Mouse (Mus musculus): ENCODE measurements around the gene Lrrc20. TPM values are rescaled to one million over a fixed set of nuclear protein-coding genes. Genes with fewer than 3 reads are reported as not detected.

The Lrrc20 gene
- 14.6 and 15.0 TPM in 2 replicates for polyA plus RNA-seq (2014; fragmentation: Nextera tagmentation; extraction: Ambion mirVana)

- H3K4me1 ChIP-seq (replicated peaks; ENCODE audit: control insufficient read depth, insufficient read depth, low read length) = peaks cover 6% of the 10 kb centered on the region; the same call in 1 of the 2 replicates
- ATAC-seq (replicated peaks; ENCODE audit: low FRiP score) (peak; percentile 98), DNase-seq (ENCODE audit: low spot score) (peak; percentile 97)
- no peaks in the 10 kb centered on the region for H3K27me3 ChIP-seq (ENCODE audit: control insufficient read depth, insufficient read depth, low read length)
- H3K9ac ChIP-seq (ENCODE audit: low read length) = peak within 1 kb of the TSS; percentile 76
- no peaks in the 10 kb centered on the region for H3K9me3 ChIP-seq (ENCODE audit: control insufficient read depth, low read length)
- H3K27ac ChIP-seq (ENCODE audit: low read depth, low read length) = peak within 1 kb of the TSS; percentile 42; the same call in 1 of the 2 replicates
- no peaks in the 10 kb centered on the region for H3K36me3 ChIP-seq (ENCODE audit: control insufficient read depth, insufficient read depth, low read length)
- H3K4me3 ChIP-seq (ENCODE audit: low read depth, low read length) = peak within 1 kb of the TSS; percentile 53
- under 1% methylated on average over 70 of the region's 70 CpGs for WGBS
- peak within 1 kb of the TSS; percentile 95 for H3K4me2 ChIP-seq (ENCODE audit: low read depth, low read length, severe bottlenecking)
These were observed at the start of gene Lrrc20 for GRCm38 (mm10) chr10:61475594-61476439. Gene Lrrc20 (plus strand): TSS chr10:61475801.

GRCm38 (mm10) chr10:61426251-61426757 lies 49.3 kb upstream of the Lrrc20 start:
- no peak for DNase-seq (ENCODE audit: low spot score)
- H3K27ac ChIP-seq (ENCODE audit: low read depth, low read length) = no peak overlapping the region
- peaks cover 6% of the 10 kb centered on the region; the same call in 1 of the 2 replicates for H3K36me3 ChIP-seq (ENCODE audit: control insufficient read depth, insufficient read depth, low read length)
- ATAC-seq (replicated peaks; ENCODE audit: low FRiP score) = no peak
- no peaks in the 10 kb centered on the region for H3K9me3 ChIP-seq (ENCODE audit: control insufficient read depth, low read length)
- H3K27me3 ChIP-seq (ENCODE audit: control insufficient read depth, insufficient read depth, low read length) = no peaks in the 10 kb centered on the region
- no peak overlapping the region for H3K4me3 ChIP-seq (ENCODE audit: low read depth, low read length)
- no peak overlapping the region for H3K9ac ChIP-seq (ENCODE audit: low read length)
- 67% methylated on average over 2 of the region's 2 CpGs for WGBS
- no peak overlapping the region for H3K4me2 ChIP-seq (ENCODE audit: low read depth, low read length, severe bottlenecking)
- H3K4me1 ChIP-seq (replicated peaks; ENCODE audit: control insufficient read depth, insufficient read depth, low read length) = no peaks in the 10 kb centered on the region; the same call in 1 of the 2 replicates

GRCm38 (mm10) chr10:61427951-61428350 lies 47.6 kb upstream of the Lrrc20 start:
- no peaks in the 10 kb centered on the region; the same call in 1 of the 2 replicates for H3K4me1 ChIP-seq (replicated peaks; ENCODE audit: control insufficient read depth, insufficient read depth, low read length)
- 93% methylated on average over 6 of the region's 6 CpGs for WGBS
- no peak overlapping the region for H3K27ac ChIP-seq (ENCODE audit: low read depth, low read length)
- no peak for DNase-seq (ENCODE audit: low spot score)
- no peaks in the 10 kb centered on the region for H3K9me3 ChIP-seq (ENCODE audit: control insufficient read depth, low read length)
- H3K9ac ChIP-seq (ENCODE audit: low read length) = no peak overlapping the region
- H3K27me3 ChIP-seq (ENCODE audit: control insufficient read depth, insufficient read depth, low read length) = no peaks in the 10 kb centered on the region
- peaks cover 11% of the 10 kb centered on the region; the same call in 1 of the 2 replicates for H3K36me3 ChIP-seq (ENCODE audit: control insufficient read depth, insufficient read depth, low read length)
- H3K4me2 ChIP-seq (ENCODE audit: low read depth, low read length, severe bottlenecking) = no peak overlapping the region
- ATAC-seq (replicated peaks; ENCODE audit: low FRiP score) = no peak
- H3K4me3 ChIP-seq (ENCODE audit: low read depth, low read length) = no peak overlapping the region

- H3K9ac ChIP-seq (ENCODE audit: low read length) = no peak overlapping the region
- H3K4me2 ChIP-seq (ENCODE audit: low read depth, low read length, severe bottlenecking) = no peak overlapping the region
- no peak for ATAC-seq (replicated peaks; ENCODE audit: low FRiP score)
- H3K36me3 ChIP-seq (ENCODE audit: control insufficient read depth, insufficient read depth, low read length) = peaks cover 15% of the 10 kb centered on the region
- WGBS = 77% methylated on average over 4 of the region's 4 CpGs
- no peaks in the 10 kb centered on the region; the same call in 1 of the 2 replicates for H3K4me1 ChIP-seq (replicated peaks; ENCODE audit: control insufficient read depth, insufficient read depth, low read length)
- no peak overlapping the region for H3K4me3 ChIP-seq (ENCODE audit: low read depth, low read length)
- H3K27ac ChIP-seq (ENCODE audit: low read depth, low read length) = no peak overlapping the region
- DNase-seq (ENCODE audit: low spot score) = no peak
- no peaks in the 10 kb centered on the region for H3K27me3 ChIP-seq (ENCODE audit: control insufficient read depth, insufficient read depth, low read length)
- H3K9me3 ChIP-seq (ENCODE audit: control insufficient read depth, low read length) = no peaks in the 10 kb centered on the region
These were observed 47.2 kb upstream of the Lrrc20 start for GRCm38 (mm10) chr10:61428416-61428815.

GRCm38 (mm10) chr10:61429043-61429442 lies 46.6 kb upstream of the Lrrc20 start:
- no peak overlapping the region for H3K4me3 ChIP-seq (ENCODE audit: low read depth, low read length)
- ATAC-seq (replicated peaks; ENCODE audit: low FRiP score) (no peak), DNase-seq (ENCODE audit: low spot score) (no peak)
- H3K4me1 ChIP-seq (replicated peaks; ENCODE audit: control insufficient read depth, insufficient read depth, low read length) = no peaks in the 10 kb centered on the region; the same call in 1 of the 2 replicates
- H3K36me3 ChIP-seq (ENCODE audit: control insufficient read depth, insufficient read depth, low read length) = peaks cover 17% of the 10 kb centered on the region
- 95% methylated on average over 5 of the region's 5 CpGs for WGBS
- H3K27me3 ChIP-seq (ENCODE audit: control insufficient read depth, insufficient read depth, low read length) = no peaks in the 10 kb centered on the region
- H3K9ac ChIP-seq (ENCODE audit: low read length) = no peak overlapping the region
- H3K27ac ChIP-seq (ENCODE audit: low read depth, low read length) = no peak overlapping the region
- no peaks in the 10 kb centered on the region for H3K9me3 ChIP-seq (ENCODE audit: control insufficient read depth, low read length)
- no peak overlapping the region for H3K4me2 ChIP-seq (ENCODE audit: low read depth, low read length, severe bottlenecking)

GRCm38 (mm10) chr10:61431375-61431774 lies 44.2 kb upstream of the Lrrc20 start:
- ATAC-seq (replicated peaks; ENCODE audit: low FRiP score) (no peak), DNase-seq (ENCODE audit: low spot score) (no peak)
- Histone ChIP-seq H3K36me3 (ENCODE audit: control insufficient read depth, insufficient read depth, low read length) (peaks cover 17% of the 10 kb centered on the region), H3K27ac (ENCODE audit: low read depth, low read length) (no peak overlapping the region), H3K4me3 (ENCODE audit: low read depth, low read length) (no peak overlapping the region), H3K9ac (ENCODE audit: low read length) (no peak overlapping the region), H3K27me3 (ENCODE audit: control insufficient read depth, insufficient read depth, low read length) (no peaks in the 10 kb centered on the region), H3K4me2 (ENCODE audit: low read depth, low read length, severe bottlenecking) (no peak overlapping the region), H3K4me1 (replicated peaks; ENCODE audit: control insufficient read depth, insufficient read depth, low read length) (no peaks in the 10 kb centered on the region), H3K9me3 (ENCODE audit: control insufficient read depth, low read length) (no peaks in the 10 kb centered on the region)
- WGBS = 95% methylated on average over 9 of the region's 9 CpGs

- H3K27ac ChIP-seq (ENCODE audit: low read depth, low read length) = no peak overlapping the region
- 89% methylated on average over 7 of the region's 7 CpGs for WGBS
- H3K9ac ChIP-seq (ENCODE audit: low read length) = no peak overlapping the region
- ATAC-seq (replicated peaks; ENCODE audit: low FRiP score) (no peak), DNase-seq (ENCODE audit: low spot score) (no peak)
- no peaks in the 10 kb centered on the region for H3K27me3 ChIP-seq (ENCODE audit: control insufficient read depth, insufficient read depth, low read length)
- no peaks in the 10 kb centered on the region for H3K9me3 ChIP-seq (ENCODE audit: control insufficient read depth, low read length)
- no peak overlapping the region for H3K4me3 ChIP-seq (ENCODE audit: low read depth, low read length)
- no peaks in the 10 kb centered on the region for H3K36me3 ChIP-seq (ENCODE audit: control insufficient read depth, insufficient read depth, low read length)
- no peaks in the 10 kb centered on the region for H3K4me1 ChIP-seq (replicated peaks; ENCODE audit: control insufficient read depth, insufficient read depth, low read length)
- H3K4me2 ChIP-seq (ENCODE audit: low read depth, low read length, severe bottlenecking) = no peak overlapping the region
These were observed 35.3 kb upstream of the Lrrc20 start for GRCm38 (mm10) chr10:61440202-61440800.

- Histone ChIP-seq H3K4me1 (replicated peaks; ENCODE audit: control insufficient read depth, insufficient read depth, low read length) (0 out of 2 replicates have a peak, but pooled peaks cover 3% of the 10 kb centered on the region), H3K27me3 (ENCODE audit: control insufficient read depth, insufficient read depth, low read length) (no peaks in the 10 kb centered on the region), H3K4me3 (ENCODE audit: low read depth, low read length) (no peak overlapping the region), H3K4me2 (ENCODE audit: low read depth, low read length, severe bottlenecking) (no peak overlapping the region), H3K27ac (ENCODE audit: low read depth, low read length) (no peak overlapping the region), H3K9me3 (ENCODE audit: control insufficient read depth, low read length) (no peaks in the 10 kb centered on the region), H3K9ac (ENCODE audit: low read length) (no peak overlapping the region), H3K36me3 (ENCODE audit: control insufficient read depth, insufficient read depth, low read length) (no peaks in the 10 kb centered on the region)
- WGBS = 80% methylated on average over 6 of the region's 6 CpGs
- ATAC-seq (replicated peaks; ENCODE audit: low FRiP score) = no peak
- DNase-seq (ENCODE audit: low spot score) = no peak
These were observed 32.1 kb upstream of the Lrrc20 start for GRCm38 (mm10) chr10:61443456-61443855.

All from forebrain, embryonic 11.5 days (tissue).